Mouse (Mus musculus) C2C12 (cell line): ENCODE results near the gene Urah. TPM values are rescaled to one million over a fixed set of nuclear protein-coding genes. Genes with fewer than 3 reads are reported as not detected.

ENCODE experiments used
- H3K27me3 ChIP-seq: one replicate; pipeline ENCODE4 v1.6.1; 2011; ENCODE audit not compliant: control insufficient read depth, insufficient read depth, insufficient read length
- H3K36me3 ChIP-seq: one replicate; pipeline ENCODE4 v1.6.1; 2011; ENCODE audit not compliant: control insufficient read depth, insufficient read depth
- H3K4me3 ChIP-seq: one replicate; pipeline ENCODE4 v1.5.1; 2011; ENCODE audit warnings: mild to moderate bottlenecking, control low read depth; ENCODE audit not compliant: poor library complexity, insufficient read depth, severe bottlenecking
- H3K79me2 ChIP-seq: one replicate; pipeline ENCODE4 v1.6.1; 2011; ENCODE audit not compliant: control insufficient read depth, insufficient read depth
- H3K79me3 ChIP-seq: one replicate; pipeline ENCODE4 v1.6.1; 2011; ENCODE audit warnings: low read depth, control low read depth
- H3ac ChIP-seq: one replicate; pipeline ENCODE3; 2011; ENCODE audit warnings: low read depth; ENCODE audit not compliant: control insufficient read depth, insufficient read length
- CEBPB ChIP-seq: IDR thresholded peaks from one replicate; pipeline ENCODE4 v1.6.1; 2011; ENCODE audit warnings: low read depth, mild to moderate bottlenecking, control low read depth, moderate library complexity
- CTCF ChIP-seq: IDR thresholded peaks from one replicate; pipeline ENCODE4 v1.5.1; 2011; ENCODE audit not compliant: control insufficient read depth, insufficient read depth, insufficient read length
- FOSL1 ChIP-seq: IDR thresholded peaks from one replicate; pipeline ENCODE4 v1.8.0; 2011; ENCODE audit warnings: mild to moderate bottlenecking, low read length; ENCODE audit not compliant: poor library complexity, insufficient read depth, severe bottlenecking
- MAX ChIP-seq: IDR thresholded peaks from one replicate; pipeline ENCODE4 v1.6.1; 2011; ENCODE audit warnings: mild to moderate bottlenecking, control low read depth
- MYOD1 ChIP-seq: IDR thresholded peaks from one replicate; pipeline ENCODE4 v1.6.1; 2011; ENCODE audit warnings: low read depth; ENCODE audit not compliant: control insufficient read depth, insufficient read length
- MYOG ChIP-seq: IDR thresholded peaks from one replicate; pipeline ENCODE4 v1.6.1; 2011; ENCODE audit not compliant: control insufficient read depth, insufficient read length; ENCODE audit errors: extremely low read depth
- USF1 ChIP-seq: IDR thresholded peaks from one replicate; pipeline ENCODE4 v1.6.1; 2011; ENCODE audit warnings: low read depth, mild to moderate bottlenecking, control low read depth, moderate library complexity
- polyA plus RNA-seq: library from polyadenylated mRNA; unstranded; fragments of >200 nt; fragmentation: generic; extraction: Trizol; gene quantifications from one replicate; pipeline ENCODE4 v1.2.1, GENCODE M21; 2012; ENCODE audit warnings: missing spikeins

Urah gene
- polyA plus RNA-seq, 1 experiment: not detected

GRCm38 (mm10) chr7:140860728-140861127, 25.9 kb downstream of the Urah start:
- TF ChIP-seq FOSL1: no peak
- no peak for TF ChIP-seq CTCF
- TF ChIP-seq MYOG: no peak
- TF ChIP-seq MAX: no peak
- TF ChIP-seq CEBPB: no peak
- no peak for TF ChIP-seq USF1
- no peak for TF ChIP-seq MYOD1
- peaks cover 43% of the 10 kb centered on the region for H3K79me2 ChIP-seq
- no peak overlapping the region for H3ac ChIP-seq
- H3K79me3 ChIP-seq: peaks cover 22% of the 10 kb centered on the region
- H3K4me3 ChIP-seq: no peak overlapping the region
- H3K36me3 ChIP-seq: peaks cover 43% of the 10 kb centered on the region
- H3K27me3 ChIP-seq: no peaks in the 10 kb centered on the region

- H3ac ChIP-seq: no peak overlapping the region
- H3K79me3 ChIP-seq: peaks cover 3% of the 10 kb centered on the region
- peaks cover 39% of the 10 kb centered on the region for H3K36me3 ChIP-seq
- no peaks in the 10 kb centered on the region for H3K27me3 ChIP-seq
- H3K79me2 ChIP-seq: peaks cover 15% of the 10 kb centered on the region
- H3K4me3 ChIP-seq: no peak overlapping the region
- no peak for TF ChIP-seq FOSL1
Observed at GRCm38 (mm10) chr7:140864761-140865160, 29.9 kb downstream of the Urah start.

GRCm38 (mm10) chr7:140874224-140874623, 39.4 kb downstream of the Urah start:
- Histone ChIP-seq H3K79me3 (no peaks in the 10 kb centered on the region), H3K36me3 (peaks cover 6% of the 10 kb centered on the region), H3K27me3 (no peaks in the 10 kb centered on the region), H3ac (no peak overlapping the region), H3K4me3 (no peak overlapping the region), H3K79me2 (no peaks in the 10 kb centered on the region)
- no peak for TF ChIP-seq FOSL1
- TF ChIP-seq CTCF: no peak
- no peak for TF ChIP-seq USF1
- no peak for TF ChIP-seq MYOD1
- TF ChIP-seq CEBPB: no peak
- TF ChIP-seq MAX: no peak
- TF ChIP-seq MYOG: no peak

DNA sequence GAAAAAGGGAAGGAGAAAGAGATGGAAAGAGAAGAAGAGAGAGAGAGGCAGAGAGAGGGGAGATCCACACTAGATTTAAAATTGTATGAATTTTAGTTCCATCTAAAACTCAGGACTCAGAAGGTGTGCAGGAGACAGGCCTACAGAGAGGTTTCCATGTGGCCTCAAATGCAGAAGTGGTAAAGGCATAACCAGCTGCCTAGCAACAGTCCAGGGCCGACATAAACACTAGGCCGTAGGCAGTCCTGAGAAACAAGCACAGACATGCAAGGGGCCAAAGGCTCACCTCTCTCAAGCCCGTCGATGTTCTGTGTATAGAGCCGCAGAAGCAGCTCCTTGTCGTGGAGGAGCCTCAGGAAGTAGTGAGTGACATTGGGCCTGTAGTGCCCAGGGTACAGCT, 42.5 kb downstream of the Urah start:
- Histone ChIP-seq H3ac (no peak overlapping the region), H3K27me3 (no peaks in the 10 kb centered on the region), H3K79me3 (peaks cover 1% of the 10 kb centered on the region), H3K36me3 (peaks cover 6% of the 10 kb centered on the region), H3K4me3 (no peak overlapping the region), H3K79me2 (peaks cover 7% of the 10 kb centered on the region)
- no peak for TF ChIP-seq MYOG
- no peak for TF ChIP-seq CEBPB
- no peak for TF ChIP-seq MAX
- no peak for TF ChIP-seq FOSL1
- no peak for TF ChIP-seq USF1
- TF ChIP-seq CTCF: no peak
- TF ChIP-seq MYOD1: no peak

DNA sequence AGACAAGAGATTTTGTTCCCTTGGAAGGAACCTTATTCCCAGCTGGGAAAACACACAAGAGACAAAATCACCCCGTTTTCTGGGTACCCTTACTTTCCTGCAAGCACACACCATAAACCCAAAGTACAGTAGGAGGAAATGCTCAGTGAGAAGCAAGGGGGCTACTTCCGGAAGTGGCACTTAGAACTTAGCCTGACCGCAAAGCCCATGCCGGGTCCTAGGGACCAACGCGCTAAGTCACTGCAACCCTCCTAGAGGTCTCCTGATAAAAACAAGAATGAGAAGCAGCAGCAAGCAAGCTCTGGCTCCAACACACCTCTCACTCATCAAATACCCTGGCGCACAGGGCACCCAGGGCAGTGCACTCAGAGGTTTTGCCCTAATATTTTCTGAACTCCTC, 44.5 kb downstream of the Urah start:
- Histone ChIP-seq H3ac (no peak overlapping the region), H3K27me3 (no peaks in the 10 kb centered on the region), H3K79me3 (peaks cover 20% of the 10 kb centered on the region), H3K36me3 (peaks cover 11% of the 10 kb centered on the region), H3K79me2 (peaks cover 27% of the 10 kb centered on the region), H3K4me3 (no peak overlapping the region)
- TF ChIP-seq CTCF (no peak), MYOG (no peak), MYOD1 (no peak), FOSL1 (no peak), USF1 (no peak), CEBPB (no peak), MAX (no peak)

DNA sequence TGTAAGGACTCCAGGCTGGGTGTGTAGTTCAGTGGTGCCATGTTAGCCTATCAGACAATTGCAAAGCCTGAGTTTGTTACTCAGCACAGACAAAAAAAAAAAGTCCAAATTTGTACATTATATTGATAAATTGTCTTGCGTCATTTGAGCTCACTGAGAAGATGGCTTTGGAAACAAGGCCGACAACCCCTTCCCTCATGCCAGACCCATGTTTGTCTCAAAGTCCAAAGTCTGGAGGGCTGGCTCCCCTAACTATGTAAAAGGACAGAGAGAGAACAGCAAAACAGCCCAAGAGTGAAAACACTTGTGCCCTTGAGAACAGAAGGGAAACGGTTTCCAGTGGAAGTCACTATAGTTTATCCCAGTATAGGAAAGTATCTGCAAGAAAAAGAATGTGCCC, 45.6 kb downstream of the Urah start:
- Histone ChIP-seq H3K36me3 (peaks cover 19% of the 10 kb centered on the region), H3K79me3 (peaks cover 20% of the 10 kb centered on the region), H3K27me3 (no peaks in the 10 kb centered on the region), H3K79me2 (peaks cover 37% of the 10 kb centered on the region), H3ac (no peak overlapping the region), H3K4me3 (no peak overlapping the region)
- TF ChIP-seq USF1: no peak
- TF ChIP-seq MAX: no peak
- no peak for TF ChIP-seq MYOG
- no peak for TF ChIP-seq MYOD1
- no peak for TF ChIP-seq FOSL1
- TF ChIP-seq CTCF: no peak
- no peak for TF ChIP-seq CEBPB
